Mouse (Mus musculus) ES-E14 (cell line): Measurements from ENCODE around the gene Egfem1.

Experiments used
- CHD2 ChIP-seq: IDR thresholded peaks from 2 replicates; pipeline ENCODE4 v1.6.1; 2014; ENCODE audit warnings: mild to moderate bottlenecking, low read depth, low read length, inconsistent platforms
- ZC3H11A ChIP-seq: IDR thresholded peaks from 2 replicates; pipeline ENCODE4 v1.6.1; 2012; ENCODE audit warnings: low read depth, mild to moderate bottlenecking, inconsistent platforms, low read length, borderline replicate concordance
- ZNF384 ChIP-seq: IDR thresholded peaks from 2 replicates; pipeline ENCODE4 v1.6.1; 2012; ENCODE audit warnings: low read depth, low read length, inconsistent platforms

DNA sequence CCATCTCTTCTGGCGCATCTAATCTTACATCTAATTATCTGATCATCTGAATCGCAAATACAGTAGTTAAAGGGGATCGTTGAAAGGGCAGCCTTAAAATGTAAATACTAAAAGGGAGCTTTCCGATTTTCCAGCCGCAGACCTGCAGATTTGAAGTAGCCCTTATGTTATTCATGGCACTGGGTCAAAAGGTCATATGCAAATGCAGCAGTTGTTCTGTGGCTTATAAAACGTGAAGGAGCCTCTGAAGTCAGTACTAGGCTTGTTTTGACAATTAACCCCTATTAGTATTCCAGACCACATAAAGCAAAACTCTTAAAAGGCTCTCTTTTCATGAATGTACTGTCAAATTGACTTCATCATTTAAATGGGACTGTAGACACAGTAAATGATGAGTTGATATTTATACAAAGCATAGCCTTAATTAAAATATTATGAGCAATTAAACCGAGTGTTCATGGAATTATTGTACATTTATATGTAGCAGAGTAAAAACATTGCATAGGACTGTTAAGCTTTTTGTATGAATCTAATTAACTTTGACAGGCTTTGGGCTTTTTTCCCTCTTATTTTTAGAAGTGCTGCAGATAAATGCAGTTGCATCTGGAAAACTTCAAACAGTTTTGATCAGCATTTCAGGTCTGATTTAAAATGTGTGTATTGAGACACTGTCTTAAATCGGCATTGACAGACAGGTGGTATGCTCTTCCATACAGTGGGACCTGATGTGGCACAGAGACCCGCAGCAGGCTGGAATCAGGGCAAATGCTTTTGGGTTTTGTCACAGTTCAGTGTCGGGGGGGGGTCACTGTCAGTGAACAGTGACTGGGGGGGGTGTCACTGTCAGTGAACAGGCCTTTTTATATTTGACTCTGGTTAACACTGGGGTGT lies 54.5 kb downstream of the Egfem1 start:
- TF ChIP-seq ZNF384 = no peak
- no peak for TF ChIP-seq CHD2
- TF ChIP-seq ZC3H11A = no peak
